Mouse (Mus musculus) heart, postnatal 0 days (tissue): ENCODE measurements around the gene Srp68. TPM values are rescaled to one million over a fixed set of nuclear protein-coding genes. Genes with fewer than 3 reads are reported as not detected.

ENCODE experiments used
- ATAC-seq: fragments of 200-750 bp; cut with Nextera tagmentation; 2 replicates; pipeline ENCODE4 v1.8.0; 2017; ENCODE audit warnings: low read depth, moderate number of reproducible peaks, moderate library complexity; ENCODE audit not compliant: insufficient read depth
- DNase-seq: peaks from one replicate; pipeline ENCODE4 v3.0.0-alpha.2; 2016; ENCODE audit warnings: low spot score
- H3K27ac ChIP-seq: fragments of 300-500 bp; sonication (generic); 2 replicates; pipeline ENCODE4 v1.5.1; 2014; ENCODE audit warnings: low read depth, mild to moderate bottlenecking
- H3K27me3 ChIP-seq: fragments of 300-500 bp; sonication (generic); 2 replicates; pipeline ENCODE4 v1.6.1; 2014; ENCODE audit warnings: low read length, mixed read lengths; ENCODE audit not compliant: control insufficient read depth, insufficient read depth
- H3K36me3 ChIP-seq: fragments of 300-500 bp; sonication (generic); replicated peaks from 2 replicates; pipeline ENCODE4 v1.6.1; 2014; ENCODE audit warnings: low read length, mixed read lengths; ENCODE audit not compliant: control insufficient read depth, insufficient read depth
- H3K4me1 ChIP-seq: fragments of 300-500 bp; sonication (generic); 2 replicates; pipeline ENCODE4 v1.6.1; 2014; ENCODE audit warnings: antibody characterized with exemption; ENCODE audit not compliant: control insufficient read depth, insufficient read depth
- H3K4me2 ChIP-seq: fragments of 300-500 bp; sonication (generic); 2 replicates; pipeline ENCODE4 v1.6.1; 2014; ENCODE audit warnings: low read depth, mild to moderate bottlenecking, low read length, moderate library complexity
- H3K4me3 ChIP-seq: fragments of 300-500 bp; sonication (generic); 2 replicates; pipeline ENCODE4 v1.5.1; 2014; ENCODE audit warnings: low read depth, low read length
- H3K9ac ChIP-seq: fragments of 300-500 bp; sonication (generic); replicated peaks from 2 replicates; pipeline ENCODE4 v1.6.1; 2014; ENCODE audit warnings: low read depth, low read length, mixed read lengths
- H3K9me3 ChIP-seq: fragments of 300-500 bp; sonication (generic); replicated peaks from 2 replicates; pipeline ENCODE4 v1.6.1; 2016; ENCODE audit warnings: low read length; ENCODE audit not compliant: control insufficient read depth
- CTCF ChIP-seq: IDR thresholded peaks from 2 replicates; pipeline ENCODE4 v1.5.1; 2016; ENCODE audit warnings: antibody characterized with exemption, control low read depth, low read depth
- EP300 ChIP-seq: IDR thresholded peaks from 2 replicates; pipeline ENCODE4 v1.6.1; 2016; ENCODE audit warnings: antibody characterized with exemption, low read depth
- WGBS: fragments of 180-500 bp; shearing (Covaris S2); extraction: QIAGEN DNeasy Blood & Tissue Kit; methylation state at CpG from one replicate; pipeline ENCODE4 v1.1.7; 2014; 5-methylcytosine and 5-hydroxymethylcytosine counted together
- polyA plus RNA-seq: library from polyadenylated mRNA; unstranded; fragments of >200 nt; fragmentation: Nextera tagmentation; extraction: Ambion mirVana; gene quantifications from 2 replicates; pipeline ENCODE4 v1.2.1, GENCODE M21; 2015
- total RNA-seq: library from RNA; depleted of rRNA; stranded (reverse); fragments of >200 nt; gene quantifications from 2 replicates; pipeline ENCODE4 v1.2.3, GENCODE M21; 2014; ENCODE audit warnings: low replicate concordance; rRNA removed

Srp68 gene
- total RNA-seq: 28.1 and 33.6 TPM in 2 replicates
- 47.8 and 48.2 TPM in 2 replicates for polyA plus RNA-seq

DNA sequence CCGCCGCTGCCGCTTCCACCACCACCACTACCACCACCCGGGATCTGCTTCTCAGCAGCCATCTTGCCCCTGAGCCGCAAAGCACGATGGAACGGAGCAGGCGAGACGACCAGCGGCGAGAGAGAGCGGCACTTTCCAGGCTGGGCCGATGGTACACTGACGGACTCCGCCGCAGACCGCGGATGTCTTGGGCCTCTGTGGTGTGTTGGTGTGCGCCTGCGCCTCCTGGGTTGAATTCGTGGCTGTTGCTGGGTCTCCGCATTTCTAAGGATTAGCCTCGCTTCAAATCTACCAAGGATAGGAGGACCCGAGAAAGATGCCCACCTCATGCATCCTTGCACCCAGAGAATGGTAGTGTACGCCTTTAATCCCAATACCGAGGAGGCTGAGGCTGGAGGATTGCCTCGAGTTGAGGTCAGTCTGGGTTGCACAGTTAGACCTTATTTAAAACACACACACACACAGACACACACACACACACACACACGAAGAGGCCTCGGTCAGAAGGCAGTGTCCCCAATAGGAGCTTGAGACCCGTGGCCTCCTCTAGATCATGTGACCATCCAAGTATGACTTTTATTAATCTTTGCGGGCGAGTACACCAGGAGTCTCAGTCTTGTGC is at the start of gene Srp68:
Gene Srp68, minus strand, starts transcription at position 173 of the 622 bp plus-strand sequence.
- H3K9me3 ChIP-seq: no peaks in the 10 kb centered on the region
- peaks cover 8% of the 10 kb centered on the region for H3K4me1 ChIP-seq
- ATAC-seq: peak; percentile 99
- H3K4me3 ChIP-seq: peak within 1 kb of the TSS; percentile 74
- WGBS: 2% methylated on average over 32 of the region's 32 CpGs
- H3K27ac ChIP-seq: peak within 1 kb of the TSS; percentile 80
- peak within 1 kb of the TSS; percentile 87 for H3K9ac ChIP-seq
- DNase-seq: peak; percentile 88
- H3K4me2 ChIP-seq: peak within 1 kb of the TSS; percentile 97
- H3K27me3 ChIP-seq: no peaks in the 10 kb centered on the region
- TF ChIP-seq EP300: 0 out of 2 replicates have a peak, but pooled peaks have one; percentile 32
- peak; percentile 0; the same call in 1 of the 2 replicates for TF ChIP-seq CTCF
- H3K36me3 ChIP-seq: peaks cover 27% of the 10 kb centered on the region

DNA sequence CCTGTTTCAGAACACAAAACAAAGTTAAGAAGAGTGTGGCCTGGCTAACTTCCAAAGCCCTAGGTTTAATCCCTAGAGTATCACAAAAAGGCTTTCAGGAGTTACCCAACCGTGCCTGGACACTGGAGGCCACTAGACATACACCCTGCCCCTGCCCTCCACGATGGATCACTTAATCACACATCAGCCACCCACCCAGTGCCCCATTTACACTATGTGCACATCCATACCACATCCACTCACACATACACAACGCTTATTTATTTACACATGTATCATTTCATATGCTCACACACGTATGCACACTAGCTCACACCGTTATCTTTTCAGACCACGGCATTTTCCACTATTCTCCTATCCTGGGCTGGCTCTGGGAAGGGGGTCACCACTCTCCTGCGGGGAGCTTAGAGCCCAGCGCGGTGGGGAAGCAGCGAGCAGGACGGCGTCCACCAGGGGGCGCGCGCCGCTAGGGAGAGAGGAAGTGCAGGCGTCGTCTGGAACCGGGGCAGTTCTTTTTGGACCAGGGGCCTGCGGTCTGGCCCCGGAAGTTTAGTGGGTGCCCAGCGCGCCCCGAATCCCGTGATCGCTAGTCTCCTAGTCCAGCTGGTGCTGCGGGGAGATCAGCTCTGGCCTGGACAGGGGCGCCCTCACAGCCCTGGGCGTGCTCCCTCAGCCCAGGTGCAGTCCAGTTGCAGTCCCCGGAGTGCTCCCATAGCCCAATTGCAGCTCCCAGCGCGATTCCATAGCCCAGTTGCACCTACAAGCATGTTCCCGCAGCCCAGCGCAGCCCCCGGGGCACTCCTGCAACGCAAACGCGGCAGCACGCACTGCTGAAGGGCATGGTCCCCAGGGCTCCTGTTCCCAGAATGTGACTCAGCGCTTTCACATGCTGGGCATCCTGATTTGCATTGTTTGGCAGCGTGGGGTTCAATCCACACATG is 45.0 kb upstream of the Srp68 start:
- ATAC-seq (peak; percentile 80), DNase-seq (peak; percentile 72)
- H3K27me3 ChIP-seq: peaks cover 10% of the 10 kb centered on the region; the same call in 1 of the 2 replicates
- H3K9ac ChIP-seq: no peak overlapping the region
- WGBS: 1% methylated on average over 37 of the region's 41 CpGs
- TF ChIP-seq EP300 (no peak), CTCF (peak; percentile 95)
- no peaks in the 10 kb centered on the region for H3K36me3 ChIP-seq
- H3K4me3 ChIP-seq: peak overlapping the region; percentile 44
- H3K4me2 ChIP-seq: peak overlapping the region; percentile 80
- no peak overlapping the region for H3K27ac ChIP-seq
- H3K4me1 ChIP-seq: 0 out of 2 replicates have a peak, but pooled peaks cover 3% of the 10 kb centered on the region
- H3K9me3 ChIP-seq: no peaks in the 10 kb centered on the region

DNA sequence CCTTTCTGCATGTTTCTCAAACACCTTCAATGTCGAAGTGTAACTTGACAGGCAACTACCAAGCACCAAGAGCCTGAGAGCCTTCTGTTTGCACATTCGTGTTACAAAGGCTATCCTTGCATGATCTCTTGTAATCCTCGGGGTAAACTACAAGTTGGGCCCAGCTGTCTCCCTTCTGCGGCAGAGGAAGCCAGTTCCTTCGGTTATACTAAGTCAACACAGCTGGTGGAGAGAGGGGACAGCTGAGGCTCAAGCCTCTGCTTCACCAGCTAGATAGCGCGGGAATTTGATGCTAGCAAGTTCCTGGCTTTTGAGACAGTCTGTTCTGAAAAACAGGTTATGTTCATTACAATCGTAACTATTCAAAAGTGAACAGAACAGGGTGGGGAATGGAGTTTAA is 38.3 kb upstream of the Srp68 start:
- no peaks in the 10 kb centered on the region for H3K4me1 ChIP-seq
- no peak for ATAC-seq
- H3K9ac ChIP-seq: no peak overlapping the region
- no peak for DNase-seq
- TF ChIP-seq EP300: no peak
- TF ChIP-seq CTCF: no peak
- no peaks in the 10 kb centered on the region for H3K36me3 ChIP-seq
- no peak overlapping the region for H3K4me3 ChIP-seq
- 47% methylated on average over 8 of the region's 8 CpGs for WGBS
- H3K27me3 ChIP-seq: no peaks in the 10 kb centered on the region
- no peaks in the 10 kb centered on the region for H3K9me3 ChIP-seq
- H3K27ac ChIP-seq: no peak overlapping the region
- H3K4me2 ChIP-seq: no peak overlapping the region

DNA sequence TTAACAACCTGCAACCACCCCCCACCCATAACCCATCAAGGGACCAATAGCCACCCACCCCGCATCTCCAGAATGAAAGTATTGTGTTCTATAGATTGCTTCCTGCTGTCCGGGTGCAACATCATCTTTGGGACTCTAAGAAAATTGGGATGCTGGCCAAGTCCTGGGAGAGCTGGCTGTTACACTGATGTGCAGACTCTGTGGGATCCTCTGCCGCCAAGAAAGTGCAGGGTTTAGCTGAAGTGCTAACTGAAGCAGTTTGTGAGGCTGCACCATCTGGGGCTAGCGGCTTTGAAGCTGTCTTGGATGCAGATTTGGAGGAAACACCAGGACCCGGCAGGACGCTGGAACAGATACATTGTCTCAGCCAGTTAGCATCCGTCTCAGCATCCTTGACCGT is 37.2 kb upstream of the Srp68 start:
- no peak overlapping the region for H3K27ac ChIP-seq
- H3K4me2 ChIP-seq: no peak overlapping the region
- H3K4me3 ChIP-seq: no peak overlapping the region
- H3K27me3 ChIP-seq: no peaks in the 10 kb centered on the region
- TF ChIP-seq EP300: no peak
- no peak for TF ChIP-seq CTCF
- ATAC-seq: no peak
- no peak for DNase-seq
- no peaks in the 10 kb centered on the region for H3K36me3 ChIP-seq
- H3K4me1 ChIP-seq: peaks cover under 1% of the 10 kb centered on the region; the same call in 1 of the 2 replicates
- WGBS: 38% methylated on average over 8 of the region's 8 CpGs
- H3K9me3 ChIP-seq: no peaks in the 10 kb centered on the region
- H3K9ac ChIP-seq: no peak overlapping the region

DNA sequence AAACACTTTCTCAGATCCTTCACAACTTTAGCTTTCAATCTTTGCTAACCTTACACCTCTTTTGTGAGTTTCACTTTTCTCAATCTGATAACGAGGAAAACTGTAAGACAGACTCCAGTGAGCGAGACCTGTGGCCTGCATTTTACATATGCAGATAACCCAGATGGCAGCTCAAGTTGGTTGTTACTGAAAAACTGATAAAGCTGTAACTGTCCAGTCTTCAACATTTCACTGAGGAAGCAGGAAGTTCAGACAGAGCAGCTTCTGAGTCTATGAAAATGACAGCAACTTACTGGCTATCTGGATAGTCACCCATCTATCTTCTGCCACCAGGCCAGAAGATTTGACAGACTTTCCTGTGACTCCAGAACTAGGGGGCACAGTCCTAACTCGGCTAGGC is 35.6 kb upstream of the Srp68 start:
- Histone ChIP-seq H3K4me2 (no peak overlapping the region), H3K9ac (no peak overlapping the region), H3K4me3 (no peak overlapping the region), H3K27me3 (no peaks in the 10 kb centered on the region), H3K27ac (no peak overlapping the region), H3K4me1 (peaks cover 7% of the 10 kb centered on the region), H3K36me3 (peaks cover 6% of the 10 kb centered on the region), H3K9me3 (no peaks in the 10 kb centered on the region)
- DNase-seq: no peak
- WGBS: 61% methylated on average over 3 of the region's 3 CpGs
- TF ChIP-seq CTCF (no peak), EP300 (no peak)
- ATAC-seq: no peak
